Mouse (Mus musculus) myocyte (in vitro differentiated cells): ENCODE measurements around the gene Cpsf2. TPM values are rescaled to one million over a fixed set of nuclear protein-coding genes. Genes with fewer than 3 reads are reported as not detected.

ENCODE experiments used
- H3K27me3 ChIP-seq: one replicate; pipeline ENCODE4 v1.6.1; 2011; ENCODE audit not compliant: control insufficient read depth, insufficient read depth, insufficient read length
- H3K36me3 ChIP-seq: one replicate; pipeline ENCODE4 v1.6.1; 2011; ENCODE audit not compliant: control insufficient read depth, insufficient read depth
- H3K4me2 ChIP-seq: one replicate; pipeline ENCODE4 v1.6.1; 2011; ENCODE audit warnings: low read depth, control low read depth
- H3K4me3 ChIP-seq: one replicate; pipeline ENCODE4 v1.5.1; 2011; ENCODE audit warnings: mild to moderate bottlenecking, control low read depth, moderate library complexity
- H3K79me2 ChIP-seq: one replicate; pipeline ENCODE4 v1.6.1; 2011; ENCODE audit not compliant: control insufficient read depth, insufficient read depth
- H3ac ChIP-seq: one replicate; pipeline ENCODE4 v1.6.1; 2011; ENCODE audit not compliant: control insufficient read depth, insufficient read length
- CEBPB ChIP-seq: IDR thresholded peaks from 2 replicates; pipeline ENCODE4 v1.6.1; 2011; ENCODE audit warnings: mild to moderate bottlenecking, moderate library complexity; ENCODE audit not compliant: poor library complexity, insufficient read depth, severe bottlenecking
- E2F4 ChIP-seq: IDR thresholded peaks from one replicate; pipeline ENCODE4 v1.6.1; 2011; ENCODE audit warnings: mild to moderate bottlenecking, control low read depth, moderate library complexity; ENCODE audit not compliant: insufficient read depth
- MAX ChIP-seq: IDR thresholded peaks from one replicate; pipeline ENCODE4 v1.6.1; 2011; ENCODE audit warnings: low read depth, mild to moderate bottlenecking, control low read depth
- MYOD1 ChIP-seq, 3 experiments: IDR thresholded peaks; one replicate each; pipeline ENCODE4 v1.6.1; 2011; ENCODE audit warnings: control low read depth in 2 of 3, low read depth in 2 of 3, mild to moderate bottlenecking in 2 of 3, moderate library complexity in 1 of 3; ENCODE audit not compliant: insufficient read length in 2 of 3, control insufficient read depth in 1 of 3
- MYOG ChIP-seq, 3 experiments: IDR thresholded peaks; one replicate each; pipeline ENCODE4 v1.6.1; 2011; ENCODE audit warnings: control low read depth in 2 of 3, low read depth in 2 of 3, mild to moderate bottlenecking in 2 of 3; ENCODE audit not compliant: insufficient read length in 2 of 3, control insufficient read depth in 1 of 3, insufficient read depth in 1 of 3
- POLR2A ChIP-seq: IDR thresholded peaks from one replicate; pipeline ENCODE4 v1.6.1; 2011; ENCODE audit warnings: low read depth, mild to moderate bottlenecking, control low read depth, moderate library complexity; ENCODE audit not compliant: insufficient read length
- POLR2AphosphoS2 ChIP-seq: IDR thresholded peaks from one replicate; pipeline ENCODE4 v1.6.1; 2011; ENCODE audit warnings: low read depth, control low read depth; ENCODE audit not compliant: insufficient read length
- REST ChIP-seq: IDR thresholded peaks from one replicate; pipeline ENCODE4 v1.6.1; 2011; ENCODE audit warnings: mild to moderate bottlenecking, control low read depth, moderate library complexity; ENCODE audit not compliant: insufficient read depth, insufficient read length
- SRF ChIP-seq: IDR thresholded peaks from one replicate; pipeline ENCODE4 v1.6.1; 2011; ENCODE audit warnings: low read depth; ENCODE audit not compliant: control insufficient read depth, insufficient read length
- TCF12 ChIP-seq: IDR thresholded peaks from one replicate; pipeline ENCODE4 v1.6.1; 2011; ENCODE audit warnings: mild to moderate bottlenecking, control low read depth; ENCODE audit not compliant: poor library complexity, insufficient read depth, severe bottlenecking
- TCF3 ChIP-seq: IDR thresholded peaks from one replicate; pipeline ENCODE4 v1.6.1; 2011; ENCODE audit warnings: low read depth, control low read depth; ENCODE audit not compliant: insufficient read length
- USF1 ChIP-seq: IDR thresholded peaks from one replicate; pipeline ENCODE4 v1.6.1; 2011; ENCODE audit warnings: low read depth, mild to moderate bottlenecking, control low read depth, moderate library complexity
- polyA plus RNA-seq: library from polyadenylated mRNA; unstranded; fragments of >200 nt; fragmentation: generic; extraction: Trizol; gene quantifications from one replicate; pipeline ENCODE4 v1.2.1, GENCODE M21; 2012; ENCODE audit warnings: missing spikeins

The Cpsf2 gene
- polyA plus RNA-seq, 1 experiment: 11.0 TPM

GRCm38 (mm10) chr12:101978588-101978987, 2.8 kb downstream of the Cpsf2 start:
- Histone ChIP-seq H3K36me3 (peaks cover 12% of the 10 kb centered on the region), H3K4me2 (no peak overlapping the region), H3K4me3 (no peak overlapping the region), H3ac (no peak overlapping the region), H3K79me2 (peaks cover 60% of the 10 kb centered on the region), H3K27me3 (no peaks in the 10 kb centered on the region)
- no peak for TF ChIP-seq SRF
- TF ChIP-seq MAX: no peak
- TF ChIP-seq REST: no peak
- TF ChIP-seq USF1: no peak
- TF ChIP-seq TCF3: no peak
- no peak for TF ChIP-seq POLR2A
- TF ChIP-seq MYOG (IDR thresholded peaks at IDR 0.05; ENCODE audit: control insufficient read depth in 1 of 3, insufficient read depth in 1 of 3, insufficient read length in 2 of 3, low read depth in 2 of 3): no peak
- TF ChIP-seq E2F4: no peak
- no peak for TF ChIP-seq POLR2AphosphoS2
- TF ChIP-seq TCF12: no peak

GRCm38 (mm10) chr12:101979213-101979750, 3.5 kb downstream of the Cpsf2 start:
- Histone ChIP-seq H3K4me2 (peak overlapping the region; percentile 1), H3K27me3 (no peaks in the 10 kb centered on the region), H3ac (no peak overlapping the region), H3K79me2 (peaks cover 54% of the 10 kb centered on the region), H3K4me3 (no peak overlapping the region), H3K36me3 (peaks cover 19% of the 10 kb centered on the region)
- TF ChIP-seq REST: no peak
- TF ChIP-seq TCF3: no peak
- TF ChIP-seq MYOG (IDR thresholded peaks at IDR 0.05; ENCODE audit: control insufficient read depth in 1 of 3, insufficient read depth in 1 of 3, insufficient read length in 2 of 3, low read depth in 2 of 3): no peak
- TF ChIP-seq USF1: no peak
- TF ChIP-seq CEBPB: no peak
- no peak for TF ChIP-seq TCF12
- no peak for TF ChIP-seq SRF
- TF ChIP-seq POLR2AphosphoS2: no peak
- no peak for TF ChIP-seq POLR2A
- TF ChIP-seq MYOD1 (IDR thresholded peaks at IDR 0.05; ENCODE audit: control insufficient read depth in 1 of 3, insufficient read length in 2 of 3, low read depth in 2 of 3): no peak

- H3K36me3 ChIP-seq: peaks cover 26% of the 10 kb centered on the region
- no peaks in the 10 kb centered on the region for H3K27me3 ChIP-seq
- H3K4me2 ChIP-seq: no peak overlapping the region
- H3K79me2 ChIP-seq: peaks cover 44% of the 10 kb centered on the region
- no peak overlapping the region for H3K4me3 ChIP-seq
- TF ChIP-seq REST (no peak), MYOD1 (IDR thresholded peaks at IDR 0.05; ENCODE audit: control insufficient read depth in 1 of 3, insufficient read length in 2 of 3, low read depth in 2 of 3) (no peak), USF1 (no peak), E2F4 (no peak), MYOG (IDR thresholded peaks at IDR 0.05; ENCODE audit: control insufficient read depth in 1 of 3, insufficient read depth in 1 of 3, insufficient read length in 2 of 3, low read depth in 2 of 3) (no peak), MAX (no peak), TCF12 (no peak), POLR2A (no peak), SRF (no peak)
- no peak overlapping the region for H3ac ChIP-seq
These were observed 4.5 kb downstream of the Cpsf2 start for GRCm38 (mm10) chr12:101980266-101980665.

GRCm38 (mm10) chr12:101981559-101981958, 5.8 kb downstream of the Cpsf2 start:
- Histone ChIP-seq H3K4me2 (no peak overlapping the region), H3K36me3 (peaks cover 36% of the 10 kb centered on the region), H3K27me3 (no peaks in the 10 kb centered on the region), H3K79me2 (peaks cover 38% of the 10 kb centered on the region), H3K4me3 (no peak overlapping the region), H3ac (no peak overlapping the region)
- no peak for TF ChIP-seq CEBPB
- no peak for TF ChIP-seq MYOD1 (IDR thresholded peaks at IDR 0.05; ENCODE audit: control insufficient read depth in 1 of 3, insufficient read length in 2 of 3, low read depth in 2 of 3)
- no peak for TF ChIP-seq E2F4
- TF ChIP-seq POLR2AphosphoS2: no peak
- TF ChIP-seq USF1: no peak
- no peak for TF ChIP-seq SRF
- TF ChIP-seq TCF3: no peak
- no peak for TF ChIP-seq MAX

GRCm38 (mm10) chr12:101982977-101983376, 7.2 kb downstream of the Cpsf2 start:
- no peak overlapping the region for H3K4me3 ChIP-seq
- TF ChIP-seq TCF3 (no peak), POLR2AphosphoS2 (no peak), CEBPB (no peak), TCF12 (no peak), USF1 (no peak), SRF (no peak), E2F4 (no peak), POLR2A (no peak)
- no peak overlapping the region for H3K4me2 ChIP-seq
- no peak overlapping the region for H3ac ChIP-seq
- peaks cover 24% of the 10 kb centered on the region for H3K79me2 ChIP-seq
- peaks cover 47% of the 10 kb centered on the region for H3K36me3 ChIP-seq
- H3K27me3 ChIP-seq: no peaks in the 10 kb centered on the region
